Mouse (Mus musculus) layer of hippocampus, adult 9-11 months (tissue): ENCODE data around the gene Arl5b.

Experiments
- DNase-seq: peaks from one replicate; pipeline ENCODE4 v3.0.0; 2022

Gene Arl5b

DNA sequence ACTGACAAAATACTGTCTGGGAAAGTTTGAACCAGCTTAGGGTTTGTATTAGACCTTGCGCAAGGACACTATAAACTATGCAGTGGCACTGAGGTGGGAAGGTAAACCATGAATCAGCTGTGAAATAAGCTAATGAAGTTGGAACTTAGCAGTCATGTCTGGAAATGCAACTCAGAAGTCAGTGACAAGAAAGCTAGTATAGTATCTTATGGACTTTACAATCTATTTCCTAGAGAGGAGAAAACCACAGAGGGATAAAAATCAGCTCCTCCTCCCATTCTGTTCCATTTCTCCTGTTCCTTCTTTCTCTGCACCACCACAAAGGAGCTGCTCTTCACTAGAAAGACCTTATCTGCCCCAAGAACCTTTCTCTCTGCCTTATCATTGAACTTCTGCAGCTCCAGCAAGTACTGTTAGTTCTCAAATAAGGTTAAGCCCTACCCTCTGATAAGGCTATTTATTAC is 72.1 kb downstream of the Arl5b start:
- no peak for DNase-seq
